Mouse (Mus musculus): ENCODE results near the gene Asic1. TPM values are rescaled to one million over a fixed set of nuclear protein-coding genes. Genes with fewer than 3 reads are reported as not detected.

The Asic1 gene
- polyA plus RNA-seq, 1 experiment from 2014 or later: 4.1 TPM

DNA sequence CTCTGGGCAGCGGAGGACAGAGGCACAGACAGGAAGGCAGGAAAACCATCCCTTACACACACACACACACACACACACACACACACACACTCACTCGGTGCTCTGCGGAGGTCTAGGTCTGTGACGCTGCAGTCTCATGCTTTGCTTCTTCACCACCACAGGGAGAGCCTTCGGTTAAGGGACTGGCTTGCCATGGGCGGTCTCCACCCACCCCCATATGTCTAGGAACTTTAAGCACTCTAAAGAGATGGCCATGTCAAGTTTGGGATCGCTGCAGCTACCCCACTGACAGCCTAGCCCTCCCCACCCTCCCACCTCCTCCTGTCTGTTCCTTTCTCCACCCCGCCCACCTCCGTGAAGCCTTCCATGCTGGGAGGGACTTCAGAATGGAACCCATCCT lies 14.2 kb upstream of the Asic1 start:
- ATAC-seq (ENCODE audit: low read depth) (no peak), DNase-seq (ENCODE audit: low spot score) (no peak)
- H3K4me3 ChIP-seq (ENCODE audit: low read depth, low read length): no peak overlapping the region
- H3K4me1 ChIP-seq (ENCODE audit: control insufficient read depth, insufficient read depth, low read length): peaks cover 4% of the 10 kb centered on the region
- no peaks in the 10 kb centered on the region for H3K9me3 ChIP-seq (ENCODE audit: control insufficient read depth, low read length)
- H3K36me3 ChIP-seq (ENCODE audit: control insufficient read depth, insufficient read depth, low read length): no peaks in the 10 kb centered on the region
- 41% methylated on average over 9 of the region's 9 CpGs for WGBS
- peaks cover 40% of the 10 kb centered on the region for H3K27me3 ChIP-seq (replicated peaks; ENCODE audit: control insufficient read depth, insufficient read depth, low read length)
- no peak overlapping the region for H3K27ac ChIP-seq (replicated peaks; ENCODE audit: low read depth, low read length)
- no peak overlapping the region for H3K4me2 ChIP-seq (ENCODE audit: low read depth, low read length)
- H3K9ac ChIP-seq (ENCODE audit: low read depth, low read length): no peak overlapping the region

DNA sequence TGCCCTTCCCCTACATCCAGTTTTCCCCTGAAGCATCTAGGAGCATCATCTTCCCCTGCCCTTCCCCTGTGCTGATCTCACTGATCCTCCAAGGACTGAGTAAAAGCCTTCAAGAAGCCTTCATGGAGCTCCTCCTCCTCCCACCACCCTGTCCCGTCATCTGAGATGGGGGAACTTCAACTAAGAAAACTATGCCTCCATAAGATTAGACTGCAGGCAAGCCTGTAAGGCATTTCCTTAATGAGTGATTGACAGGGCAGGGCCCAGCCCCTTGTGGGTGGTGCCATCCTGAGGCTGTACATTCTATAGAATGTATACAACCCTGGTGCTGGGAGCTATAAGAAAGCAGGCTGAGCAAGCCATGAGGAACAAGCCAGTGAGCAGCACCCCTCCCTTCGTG lies 11.7 kb upstream of the Asic1 start:
- Histone ChIP-seq H3K27me3 (replicated peaks; ENCODE audit: control insufficient read depth, insufficient read depth, low read length) (peaks cover 30% of the 10 kb centered on the region), H3K36me3 (ENCODE audit: control insufficient read depth, insufficient read depth, low read length) (no peaks in the 10 kb centered on the region), H3K9ac (ENCODE audit: low read depth, low read length) (no peak overlapping the region), H3K27ac (replicated peaks; ENCODE audit: low read depth, low read length) (no peak overlapping the region), H3K9me3 (ENCODE audit: control insufficient read depth, low read length) (no peaks in the 10 kb centered on the region), H3K4me2 (ENCODE audit: low read depth, low read length) (no peak overlapping the region), H3K4me3 (ENCODE audit: low read depth, low read length) (no peak overlapping the region), H3K4me1 (ENCODE audit: control insufficient read depth, insufficient read depth, low read length) (no peaks in the 10 kb centered on the region; the same call in 1 of the 2 replicates)
- DNase-seq (ENCODE audit: low spot score) (no peak), ATAC-seq (ENCODE audit: low read depth) (no peak)
- 48% methylated on average over 2 of the region's 2 CpGs for WGBS

DNA sequence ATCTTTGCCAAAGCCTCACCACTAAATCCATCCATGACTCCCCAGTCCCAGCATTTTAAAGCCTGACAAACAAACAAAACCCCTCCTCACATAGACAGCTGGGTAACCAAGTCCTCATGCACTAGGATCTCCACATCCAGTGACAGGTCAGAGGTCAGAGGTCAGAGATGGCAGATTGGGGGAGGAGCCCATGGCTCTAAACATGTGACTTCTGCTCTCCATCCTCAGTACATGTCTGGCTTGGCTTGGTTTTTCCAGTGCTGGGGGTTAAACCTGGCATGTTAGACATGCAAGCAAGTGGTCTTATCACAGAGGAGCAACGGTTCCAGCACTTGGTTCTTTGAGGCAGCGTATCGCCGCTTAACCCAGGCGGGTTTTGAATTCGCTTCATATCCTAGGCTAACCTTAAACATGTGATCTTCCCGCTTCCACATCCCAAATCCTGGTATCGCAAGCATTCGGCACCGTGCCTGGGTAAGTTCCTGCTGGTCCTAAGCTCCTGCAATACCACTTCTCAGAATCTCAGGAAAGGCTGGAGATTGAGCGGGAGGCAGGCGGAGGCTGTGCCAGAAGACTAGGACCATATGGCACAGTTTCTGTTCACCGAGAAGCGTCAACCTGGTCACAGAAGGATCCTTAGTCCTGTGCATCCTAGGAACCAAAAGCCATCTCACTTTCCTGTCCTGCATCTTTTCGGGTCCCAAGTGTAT lies 8.9 kb upstream of the Asic1 start:
- ATAC-seq (ENCODE audit: low read depth): no peak
- 89% methylated on average over 15 of the region's 15 CpGs for WGBS

DNA sequence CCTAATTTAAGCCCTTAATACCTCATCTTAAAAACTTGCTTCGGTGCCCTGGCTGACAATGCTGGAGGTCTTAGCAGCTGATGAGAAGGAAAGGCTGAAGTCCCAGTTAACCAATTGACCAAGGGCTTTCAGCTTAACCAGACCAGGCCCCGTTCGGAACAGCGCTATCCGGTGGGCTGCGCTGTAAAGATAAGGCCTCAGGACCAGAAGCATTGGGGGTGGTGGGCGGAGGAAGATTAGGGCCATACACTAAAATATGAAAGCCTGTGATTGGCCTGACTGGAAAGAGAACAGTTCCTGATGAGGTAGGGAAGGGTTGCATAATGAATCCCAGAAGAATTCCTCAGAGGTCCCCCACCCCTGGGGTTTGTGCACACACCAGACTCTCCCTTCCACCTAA lies 7.8 kb upstream of the Asic1 start:
- peaks cover 7% of the 10 kb centered on the region for H3K4me1 ChIP-seq (ENCODE audit: control insufficient read depth, insufficient read depth, low read length)
- ATAC-seq (ENCODE audit: low read depth) (no peak), DNase-seq (ENCODE audit: low spot score) (no peak)
- no peak overlapping the region for H3K4me3 ChIP-seq (ENCODE audit: low read depth, low read length)
- WGBS: 49% methylated on average over 7 of the region's 7 CpGs
- peaks cover 27% of the 10 kb centered on the region for H3K27me3 ChIP-seq (replicated peaks; ENCODE audit: control insufficient read depth, insufficient read depth, low read length)
- H3K4me2 ChIP-seq (ENCODE audit: low read depth, low read length): no peak overlapping the region
- no peak overlapping the region for H3K9ac ChIP-seq (ENCODE audit: low read depth, low read length)
- no peaks in the 10 kb centered on the region for H3K9me3 ChIP-seq (ENCODE audit: control insufficient read depth, low read length)
- H3K27ac ChIP-seq (replicated peaks; ENCODE audit: low read depth, low read length): no peak overlapping the region
- H3K36me3 ChIP-seq (ENCODE audit: control insufficient read depth, insufficient read depth, low read length): no peaks in the 10 kb centered on the region

More for the DNA sequence above, 8.9 kb upstream of the Asic1 start:
- Histone ChIP-seq H3K4me3 (ENCODE audit: low read depth, low read length) (no peak overlapping the region), H3K4me2 (ENCODE audit: low read depth, low read length) (no peak overlapping the region), H3K36me3 (ENCODE audit: control insufficient read depth, insufficient read depth, low read length) (no peaks in the 10 kb centered on the region), H3K9me3 (ENCODE audit: control insufficient read depth, low read length) (no peaks in the 10 kb centered on the region), H3K27me3 (replicated peaks; ENCODE audit: control insufficient read depth, insufficient read depth, low read length) (peaks cover 25% of the 10 kb centered on the region), H3K4me1 (ENCODE audit: control insufficient read depth, insufficient read depth, low read length) (peaks cover 7% of the 10 kb centered on the region), H3K9ac (ENCODE audit: low read depth, low read length) (no peak overlapping the region), H3K27ac (replicated peaks; ENCODE audit: low read depth, low read length) (no peak overlapping the region)
- no peak for DNase-seq (ENCODE audit: low spot score)

DNA sequence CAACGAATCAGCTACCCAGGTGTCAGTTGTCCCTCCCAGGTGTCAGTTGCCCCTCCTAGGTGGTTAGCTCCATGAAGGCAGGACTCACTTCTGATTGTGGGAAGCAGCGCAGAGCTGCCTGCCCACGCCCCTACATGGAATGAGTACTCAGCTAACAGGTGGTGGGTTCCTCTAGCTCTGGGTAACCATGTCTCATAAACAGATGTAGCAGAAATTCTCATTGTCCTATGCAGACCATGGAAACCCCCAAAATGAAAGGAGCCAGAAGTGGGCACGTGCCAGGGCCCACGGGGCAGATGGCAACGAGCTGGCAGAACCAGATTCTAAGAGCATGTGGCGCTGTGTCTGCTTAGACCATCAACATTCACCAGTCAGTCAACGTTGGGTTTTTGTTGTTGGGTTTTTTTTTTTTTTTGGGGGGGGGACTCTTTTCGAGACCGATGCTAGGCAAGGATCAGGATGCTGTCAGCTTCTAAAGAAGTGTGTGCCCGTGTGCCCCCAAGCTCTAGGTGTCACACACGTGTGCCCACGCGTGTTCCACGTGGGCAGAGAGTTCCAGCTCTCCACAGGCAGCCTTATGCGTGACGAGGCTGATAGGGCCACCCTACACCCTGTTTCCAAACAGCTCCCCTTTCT lies 6.1 kb upstream of the Asic1 start:
- WGBS: 3% methylated on average over 17 of the region's 17 CpGs
- H3K9ac ChIP-seq (ENCODE audit: low read depth, low read length): peak overlapping the region; percentile 58
- no peaks in the 10 kb centered on the region for H3K9me3 ChIP-seq (ENCODE audit: control insufficient read depth, low read length)
- H3K4me3 ChIP-seq (ENCODE audit: low read depth, low read length): peak overlapping the region; percentile 43
- H3K4me1 ChIP-seq (ENCODE audit: control insufficient read depth, insufficient read depth, low read length): peaks cover 7% of the 10 kb centered on the region
- peak overlapping the region; percentile 79 for H3K4me2 ChIP-seq (ENCODE audit: low read depth, low read length)
- H3K27me3 ChIP-seq (replicated peaks; ENCODE audit: control insufficient read depth, insufficient read depth, low read length): peaks cover 32% of the 10 kb centered on the region
- no peaks in the 10 kb centered on the region for H3K36me3 ChIP-seq (ENCODE audit: control insufficient read depth, insufficient read depth, low read length)
- no peak overlapping the region for H3K27ac ChIP-seq (replicated peaks; ENCODE audit: low read depth, low read length)
- peak; percentile 38 for ATAC-seq (ENCODE audit: low read depth)
- DNase-seq (ENCODE audit: low spot score): peak; percentile 58

DNA sequence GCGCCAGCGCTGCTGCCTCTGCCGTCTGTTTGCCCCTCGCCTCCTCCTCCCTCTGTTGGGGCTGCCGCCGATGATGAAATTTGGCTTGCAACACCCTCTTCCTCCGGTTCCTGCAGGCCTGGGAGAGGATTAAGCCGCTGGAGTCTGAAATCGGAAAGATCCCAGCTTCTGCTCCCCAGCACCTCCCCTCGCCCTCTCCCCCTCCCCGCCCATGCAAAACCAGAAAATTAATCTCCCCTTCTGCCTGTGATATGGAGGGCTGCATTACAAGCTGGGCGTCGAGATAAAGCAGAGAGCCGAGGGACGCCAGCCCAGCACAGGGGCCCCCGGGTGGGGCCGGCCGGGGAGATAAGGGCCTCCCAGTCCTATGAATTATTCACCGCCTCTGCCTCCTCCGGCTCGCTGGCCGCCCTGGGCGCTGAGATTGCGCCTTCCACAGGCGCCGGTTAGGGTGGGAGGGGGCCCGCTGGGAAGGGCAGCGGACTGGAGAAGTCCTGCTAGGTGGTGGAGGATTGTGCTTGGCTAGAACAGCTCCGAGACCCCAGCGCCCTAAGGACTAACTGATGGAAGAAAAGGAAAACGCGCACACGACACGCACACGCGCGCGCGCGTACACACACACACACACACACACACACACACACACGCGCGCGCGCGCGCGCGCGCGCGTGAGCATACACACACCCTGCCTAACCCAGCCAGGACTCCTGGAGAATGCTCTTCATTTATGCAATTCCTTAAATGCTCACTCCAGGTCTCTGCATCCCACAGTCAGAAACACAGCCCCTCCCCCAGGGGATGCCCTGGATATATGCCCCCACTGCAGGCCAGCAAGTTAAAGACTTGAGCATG lies 5.3 kb upstream of the Asic1 start:
- WGBS: under 1% methylated on average over 44 of the region's 52 CpGs

DNA sequence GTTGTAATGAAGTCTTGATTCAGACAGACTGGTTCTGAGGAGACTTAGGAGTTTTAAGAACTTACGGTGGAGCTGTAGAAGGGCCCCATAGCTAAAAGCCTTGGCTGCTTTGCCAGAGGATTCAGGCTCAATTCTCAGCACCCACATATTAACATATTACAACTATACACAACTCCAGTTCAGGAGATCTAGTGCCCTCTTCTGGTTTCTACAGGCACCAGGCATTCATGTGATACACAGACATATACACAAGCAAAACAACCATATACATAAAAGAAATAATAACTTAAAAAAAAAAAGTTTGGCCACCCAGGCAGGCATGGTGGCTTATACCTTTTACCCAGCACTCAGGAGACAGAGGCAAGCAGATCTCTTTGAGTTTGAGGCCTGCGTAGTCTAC lies 2.6 kb upstream of the Asic1 start:
- no peaks in the 10 kb centered on the region for H3K36me3 ChIP-seq (ENCODE audit: control insufficient read depth, insufficient read depth, low read length)
- H3K9me3 ChIP-seq (ENCODE audit: control insufficient read depth, low read length): no peaks in the 10 kb centered on the region
- peaks cover 7% of the 10 kb centered on the region for H3K4me1 ChIP-seq (ENCODE audit: control insufficient read depth, insufficient read depth, low read length)
- 100% methylated on average over 2 of the region's 2 CpGs for WGBS
- H3K4me2 ChIP-seq (ENCODE audit: low read depth, low read length): no peak overlapping the region
- ATAC-seq (ENCODE audit: low read depth): no peak
- no peak overlapping the region for H3K27ac ChIP-seq (replicated peaks; ENCODE audit: low read depth, low read length)
- no peak for DNase-seq (ENCODE audit: low spot score)
- no peak overlapping the region for H3K9ac ChIP-seq (ENCODE audit: low read depth, low read length)
- H3K4me3 ChIP-seq (ENCODE audit: low read depth, low read length): no peak overlapping the region
- H3K27me3 ChIP-seq (replicated peaks; ENCODE audit: control insufficient read depth, insufficient read depth, low read length): peaks cover 62% of the 10 kb centered on the region

More for the DNA sequence above, 5.3 kb upstream of the Asic1 start:
- peak overlapping the region; percentile 43 for H3K4me3 ChIP-seq (ENCODE audit: low read depth, low read length)
- ATAC-seq (ENCODE audit: low read depth) (peak; percentile 61), DNase-seq (ENCODE audit: low spot score) (peak; percentile 86)
- H3K9me3 ChIP-seq (ENCODE audit: control insufficient read depth, low read length): no peaks in the 10 kb centered on the region
- peak overlapping the region; percentile 3; the same call in 1 of the 2 replicates for H3K27ac ChIP-seq (replicated peaks; ENCODE audit: low read depth, low read length)
- H3K4me1 ChIP-seq (ENCODE audit: control insufficient read depth, insufficient read depth, low read length): peaks cover 7% of the 10 kb centered on the region
- H3K36me3 ChIP-seq (ENCODE audit: control insufficient read depth, insufficient read depth, low read length): no peaks in the 10 kb centered on the region
- peaks cover 40% of the 10 kb centered on the region for H3K27me3 ChIP-seq (replicated peaks; ENCODE audit: control insufficient read depth, insufficient read depth, low read length)
- peak overlapping the region; percentile 79 for H3K4me2 ChIP-seq (ENCODE audit: low read depth, low read length)
- H3K9ac ChIP-seq (ENCODE audit: low read depth, low read length): peak overlapping the region; percentile 58

DNA sequence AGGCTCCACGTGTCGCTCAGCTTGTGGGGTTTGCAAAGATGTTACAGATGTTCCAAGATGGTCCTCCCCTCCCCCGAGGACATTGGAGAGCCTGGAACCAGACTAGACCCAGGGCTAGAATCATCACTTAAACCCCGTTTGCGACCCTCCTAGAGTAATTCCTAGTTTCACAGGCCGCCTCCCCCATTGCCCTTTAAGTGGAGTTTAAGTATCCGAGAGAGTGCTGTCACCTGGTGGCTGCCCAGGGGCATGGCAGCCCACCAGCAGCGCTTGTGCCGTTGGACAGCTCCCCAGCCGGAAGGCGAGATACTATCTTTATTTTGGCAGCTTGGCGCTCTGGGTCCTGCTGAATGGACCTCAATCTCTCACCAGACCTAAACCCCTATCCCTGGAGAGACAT lies 1.3 kb upstream of the Asic1 start:
- Histone ChIP-seq H3K9ac (ENCODE audit: low read depth, low read length) (no peak overlapping the region), H3K4me3 (ENCODE audit: low read depth, low read length) (no peak overlapping the region), H3K36me3 (ENCODE audit: control insufficient read depth, insufficient read depth, low read length) (no peaks in the 10 kb centered on the region), H3K4me1 (ENCODE audit: control insufficient read depth, insufficient read depth, low read length) (peaks cover 6% of the 10 kb centered on the region), H3K9me3 (ENCODE audit: control insufficient read depth, low read length) (no peaks in the 10 kb centered on the region), H3K27ac (replicated peaks; ENCODE audit: low read depth, low read length) (no peak overlapping the region), H3K4me2 (ENCODE audit: low read depth, low read length) (no peak overlapping the region; the same call in 1 of the 2 replicates), H3K27me3 (replicated peaks; ENCODE audit: control insufficient read depth, insufficient read depth, low read length) (peaks cover 67% of the 10 kb centered on the region)
- ATAC-seq (ENCODE audit: low read depth) (no peak), DNase-seq (ENCODE audit: low spot score) (peak; percentile 89)
- 1% methylated on average over 12 of the region's 12 CpGs for WGBS
